Mouse (Mus musculus) adrenal gland, postnatal 25 days (tissue): ENCODE measurements at regions not wholly inside any gene's neighbourhood (a gene's known extent, or its start where the extent isn't known, plus 50 kb on each side); places are given as distances from the start of the nearest gene placed in this dataset.
A peak's percentile ranks its signal among the peaks of the same experiment; 100 is the strongest.

Source experiments
- DNase-seq: peaks from one replicate; pipeline ENCODE4 v3.0.0; 2021; ENCODE audit warnings: mixed read lengths

GRCm38 (mm10) chr12:107723860-107724320 lies 235.5 kb downstream of the 3110018I06Rik start:
- no peak for DNase-seq

- DNase-seq, result no peak
Measured at GRCm38 (mm10) chr12:107724467-107724866, 236.0 kb downstream of the 3110018I06Rik start.

- no peak for DNase-seq
Measured at GRCm38 (mm10) chr12:107728865-107729264, 240.4 kb downstream of the 3110018I06Rik start.

- DNase-seq, result no peak
Measured at GRCm38 (mm10) chr12:107729301-107729700, 240.9 kb downstream of the 3110018I06Rik start.

- DNase-seq, result no peak
Measured at GRCm38 (mm10) chr12:107730940-107731339, 242.5 kb downstream of the 3110018I06Rik start.

GRCm38 (mm10) chr12:107734536-107734935 lies 246.1 kb downstream of the 3110018I06Rik start:
- DNase-seq, result no peak

GRCm38 (mm10) chr12:107742641-107743040 lies 254.2 kb downstream of the 3110018I06Rik start:
- DNase-seq, result no peak

- no peak for DNase-seq
Measured at GRCm38 (mm10) chr12:107744822-107745221, 256.4 kb downstream of the 3110018I06Rik start.

- DNase-seq, result no peak
Measured at GRCm38 (mm10) chr12:107748481-107749380, 254.7 kb downstream of the Bcl11b start.

- DNase-seq, result no peak
Measured at GRCm38 (mm10) chr12:107749381-107750085, 253.9 kb downstream of the Bcl11b start.

- DNase-seq, result no peak
Measured at GRCm38 (mm10) chr12:107750285-107750927, 253.0 kb downstream of the Bcl11b start.

GRCm38 (mm10) chr12:107752126-107752525 lies 251.3 kb downstream of the Bcl11b start:
- peak; percentile 38 for DNase-seq

- no peak for DNase-seq
Measured at GRCm38 (mm10) chr12:107752587-107752986, 250.8 kb downstream of the Bcl11b start.

- DNase-seq, result peak; percentile 74
Measured at GRCm38 (mm10) chr12:107753022-107753421, 250.4 kb downstream of the Bcl11b start.

GRCm38 (mm10) chr12:107753536-107753935 lies 249.9 kb downstream of the Bcl11b start:
- DNase-seq, result no peak

GRCm38 (mm10) chr12:107754885-107755284 lies 248.5 kb downstream of the Bcl11b start:
- no peak for DNase-seq

- DNase-seq, result peak; percentile 19
Measured at GRCm38 (mm10) chr12:107755820-107756517, 247.4 kb downstream of the Bcl11b start.

GRCm38 (mm10) chr12:107757184-107757583 lies 246.2 kb downstream of the Bcl11b start:
- no peak for DNase-seq

- DNase-seq, result peak; percentile 59
Measured at GRCm38 (mm10) chr12:107757996-107758791, 245.2 kb downstream of the Bcl11b start.

GRCm38 (mm10) chr12:107759291-107759690 lies 244.1 kb downstream of the Bcl11b start:
- no peak for DNase-seq

- no peak for DNase-seq
Measured at GRCm38 (mm10) chr12:107759911-107760310, 243.5 kb downstream of the Bcl11b start.
